Mouse (Mus musculus) C2C12 (cell line): ENCODE results near the gene AC140267.1. TPM values are rescaled to one million over a fixed set of nuclear protein-coding genes. Genes with fewer than 3 reads are reported as not detected.

Experiments
- H3K27me3 ChIP-seq: one replicate; pipeline ENCODE4 v1.6.1; 2011; ENCODE audit not compliant: control insufficient read depth, insufficient read depth, insufficient read length
- H3K36me3 ChIP-seq: one replicate; pipeline ENCODE4 v1.6.1; 2011; ENCODE audit not compliant: control insufficient read depth, insufficient read depth
- H3K4me3 ChIP-seq: one replicate; pipeline ENCODE4 v1.5.1; 2011; ENCODE audit warnings: mild to moderate bottlenecking, control low read depth; ENCODE audit not compliant: poor library complexity, insufficient read depth, severe bottlenecking
- H3K79me2 ChIP-seq: one replicate; pipeline ENCODE4 v1.6.1; 2011; ENCODE audit not compliant: control insufficient read depth, insufficient read depth
- H3K79me3 ChIP-seq: one replicate; pipeline ENCODE4 v1.6.1; 2011; ENCODE audit warnings: low read depth, control low read depth
- H3ac ChIP-seq: one replicate; pipeline ENCODE3; 2011; ENCODE audit warnings: low read depth; ENCODE audit not compliant: control insufficient read depth, insufficient read length
- CEBPB ChIP-seq: IDR thresholded peaks from one replicate; pipeline ENCODE4 v1.6.1; 2011; ENCODE audit warnings: low read depth, mild to moderate bottlenecking, control low read depth, moderate library complexity
- CTCF ChIP-seq: IDR thresholded peaks from one replicate; pipeline ENCODE4 v1.5.1; 2011; ENCODE audit not compliant: control insufficient read depth, insufficient read depth, insufficient read length
- FOSL1 ChIP-seq: IDR thresholded peaks from one replicate; pipeline ENCODE4 v1.8.0; 2011; ENCODE audit warnings: mild to moderate bottlenecking, low read length; ENCODE audit not compliant: poor library complexity, insufficient read depth, severe bottlenecking
- MAX ChIP-seq: IDR thresholded peaks from one replicate; pipeline ENCODE4 v1.6.1; 2011; ENCODE audit warnings: mild to moderate bottlenecking, control low read depth
- MYOD1 ChIP-seq: IDR thresholded peaks from one replicate; pipeline ENCODE4 v1.6.1; 2011; ENCODE audit warnings: low read depth; ENCODE audit not compliant: control insufficient read depth, insufficient read length
- MYOG ChIP-seq: IDR thresholded peaks from one replicate; pipeline ENCODE4 v1.6.1; 2011; ENCODE audit not compliant: control insufficient read depth, insufficient read length; ENCODE audit errors: extremely low read depth
- USF1 ChIP-seq: IDR thresholded peaks from one replicate; pipeline ENCODE4 v1.6.1; 2011; ENCODE audit warnings: low read depth, mild to moderate bottlenecking, control low read depth, moderate library complexity
- polyA plus RNA-seq: library from polyadenylated mRNA; unstranded; fragments of >200 nt; fragmentation: generic; extraction: Trizol; gene quantifications from one replicate; pipeline ENCODE4 v1.2.1, GENCODE M21; 2012; ENCODE audit warnings: missing spikeins

Gene AC140267.1
- polyA plus RNA-seq, 1 experiment: not detected

GRCm38 (mm10) chr15:80250586-80250985 lies 15.0 kb downstream of the AC140267.1 start:
- peaks cover 11% of the 10 kb centered on the region for H3K79me2 ChIP-seq
- TF ChIP-seq USF1 (no peak), FOSL1 (no peak), MYOD1 (no peak), CTCF (no peak), CEBPB (no peak), MYOG (no peak), MAX (no peak)
- H3K27me3 ChIP-seq: no peaks in the 10 kb centered on the region
- no peak overlapping the region for H3K4me3 ChIP-seq
- peaks cover 79% of the 10 kb centered on the region for H3K36me3 ChIP-seq
- H3ac ChIP-seq: no peak overlapping the region
- peaks cover 3% of the 10 kb centered on the region for H3K79me3 ChIP-seq

- Histone ChIP-seq H3K27me3 (no peaks in the 10 kb centered on the region), H3K79me2 (peaks cover 34% of the 10 kb centered on the region), H3K4me3 (no peak overlapping the region), H3K36me3 (peaks cover 71% of the 10 kb centered on the region), H3ac (no peak overlapping the region), H3K79me3 (peaks cover 19% of the 10 kb centered on the region)
- no peak for TF ChIP-seq MYOG
- TF ChIP-seq MYOD1: no peak
- TF ChIP-seq MAX: no peak
- no peak for TF ChIP-seq FOSL1
- no peak for TF ChIP-seq CEBPB
- TF ChIP-seq USF1: no peak
- TF ChIP-seq CTCF: no peak
Observed at GRCm38 (mm10) chr15:80253530-80253929, 17.9 kb downstream of the AC140267.1 start.

GRCm38 (mm10) chr15:80254207-80254606 lies 18.6 kb downstream of the AC140267.1 start:
- Histone ChIP-seq H3K79me2 (peaks cover 34% of the 10 kb centered on the region), H3K4me3 (peak overlapping the region; percentile 43), H3ac (peak overlapping the region; percentile 83), H3K79me3 (peaks cover 19% of the 10 kb centered on the region), H3K36me3 (peaks cover 67% of the 10 kb centered on the region), H3K27me3 (no peaks in the 10 kb centered on the region)
- TF ChIP-seq CEBPB (no peak), CTCF (no peak), MAX (no peak), FOSL1 (no peak), USF1 (no peak), MYOD1 (no peak), MYOG (no peak)

- H3ac ChIP-seq: peak within 1 kb of the TSS; percentile 93
- peaks cover 19% of the 10 kb centered on the region for H3K79me3 ChIP-seq
- peaks cover 34% of the 10 kb centered on the region for H3K79me2 ChIP-seq
- peaks cover 67% of the 10 kb centered on the region for H3K36me3 ChIP-seq
- TF ChIP-seq MAX: peak; percentile 79
- no peak for TF ChIP-seq CTCF
- TF ChIP-seq FOSL1: no peak
- TF ChIP-seq CEBPB: no peak
- TF ChIP-seq USF1: peak; percentile 96
- TF ChIP-seq MYOD1: peak; percentile 95
- no peak for TF ChIP-seq MYOG
- no peaks in the 10 kb centered on the region for H3K27me3 ChIP-seq
- peak within 1 kb of the TSS; percentile 100 for H3K4me3 ChIP-seq
Observed at GRCm38 (mm10) chr15:80254847-80255645, 19.4 kb downstream of the AC140267.1 start, which contains the start of gene Atf4. Gene Atf4, plus strand, starts transcription at chr15:80255184.

- Histone ChIP-seq H3K79me3 (peaks cover 19% of the 10 kb centered on the region), H3K27me3 (no peaks in the 10 kb centered on the region), H3ac (peak overlapping the region; percentile 93), H3K79me2 (peaks cover 34% of the 10 kb centered on the region), H3K36me3 (peaks cover 67% of the 10 kb centered on the region), H3K4me3 (peak overlapping the region; percentile 100)
- TF ChIP-seq CEBPB: peak; percentile 84
- peak; percentile 20 for TF ChIP-seq MAX
- peak; percentile 4 for TF ChIP-seq MYOG
- no peak for TF ChIP-seq CTCF
Observed at GRCm38 (mm10) chr15:80255646-80256121, 20.0 kb downstream of the AC140267.1 start.
